Mouse (Mus musculus) spleen, adult 2 months (tissue): Measurements from ENCODE around the gene Dse. TPM values are rescaled to one million over a fixed set of nuclear protein-coding genes. Genes with fewer than 3 reads are reported as not detected.

ENCODE experiments used
- DNase-seq, 2 experiments: peaks; one replicate each; pipeline versions ENCODE4 v3.0.0 to v3.0.0-alpha.2; 2012 to 2021; ENCODE audit warnings: low spot score in 2 of 2, low read depth in 1 of 2
- H3K27ac ChIP-seq: fragments of 200-500 bp; 2 replicates; pipeline ENCODE4 v1.5.1; 2012; ENCODE audit warnings: low read length, inconsistent platforms; ENCODE audit not compliant: insufficient read depth
- H3K27me3 ChIP-seq: fragments of 200-500 bp; 2 replicates; pipeline ENCODE4 v1.6.1; 2012; ENCODE audit warnings: mild to moderate bottlenecking, moderate library complexity, low read length, inconsistent platforms; ENCODE audit not compliant: control insufficient read depth, insufficient read depth
- H3K36me3 ChIP-seq: fragments of 200-500 bp; 2 replicates; pipeline ENCODE4 v1.6.1; 2012; ENCODE audit warnings: mild to moderate bottlenecking, low read length, inconsistent platforms; ENCODE audit not compliant: control insufficient read depth, insufficient read depth
- H3K4me1 ChIP-seq: fragments of 200-500 bp; 2 replicates; pipeline ENCODE4 v1.6.1; 2011; ENCODE audit warnings: inconsistent platforms; ENCODE audit not compliant: control insufficient read depth, insufficient read depth, insufficient read length
- H3K4me3 ChIP-seq: fragments of 200-500 bp; 2 replicates; pipeline ENCODE4 v1.5.1; 2011; ENCODE audit warnings: mild to moderate bottlenecking, inconsistent platforms; ENCODE audit not compliant: insufficient read depth, insufficient read length; ENCODE audit errors: extremely low read depth
- CTCF ChIP-seq: fragments of 200-500 bp; IDR thresholded peaks from 2 replicates; pipeline ENCODE4 v1.5.1; 2011; ENCODE audit warnings: mild to moderate bottlenecking, inconsistent platforms; ENCODE audit not compliant: insufficient read depth, insufficient read length, insufficient replicate concordance; ENCODE audit errors: extremely low read depth
- POLR2A ChIP-seq: fragments of 200-500 bp; IDR thresholded peaks from 2 replicates; pipeline ENCODE4 v1.6.1; 2011; ENCODE audit warnings: low read depth, low read length, inconsistent platforms
- WGBS: fragments of 180-500 bp; shearing (Covaris S2); methylation state at CpG from one replicate; pipeline ENCODE4 v1.1.7; 2018; 5-methylcytosine and 5-hydroxymethylcytosine counted together
- polyA plus RNA-seq: library from polyadenylated mRNA; depleted of rRNA; stranded (reverse); fragments of >200 nt; gene quantifications from 2 replicates; pipeline ENCODE4 v1.2.3, GENCODE M21; 2012; rRNA removed

Dse gene
- polyA plus RNA-seq, 1 experiment: 12.9 TPM

DNA sequence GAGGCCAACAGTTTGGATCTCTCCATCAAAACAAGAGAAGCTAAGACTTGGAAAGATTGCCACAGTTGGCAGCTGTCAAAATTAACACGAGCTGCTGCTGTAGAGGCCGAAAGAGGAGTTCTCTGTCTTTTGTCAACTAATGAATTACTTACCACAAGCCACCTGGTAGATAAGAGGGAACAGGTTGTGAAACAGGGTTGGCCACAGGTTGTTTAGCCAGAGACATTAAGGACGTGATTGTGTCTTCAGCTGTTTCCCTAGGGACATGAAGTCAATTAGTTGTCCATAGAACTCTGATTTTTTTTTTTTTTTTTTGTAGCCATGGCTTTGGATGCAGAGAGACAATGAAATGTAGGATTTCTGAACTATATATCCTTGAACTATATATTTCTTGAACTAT, 90.4 kb downstream of the Dse start:
- WGBS: 40% methylated on average over 3 of the region's 3 CpGs
- peaks cover 15% of the 10 kb centered on the region for H3K4me1 ChIP-seq
- H3K36me3 ChIP-seq: no peaks in the 10 kb centered on the region
- no peak overlapping the region for H3K4me3 ChIP-seq
- TF ChIP-seq CTCF (no peak), POLR2A (no peak)
- no peak for DNase-seq
- H3K27me3 ChIP-seq: no peaks in the 10 kb centered on the region
- no peak overlapping the region for H3K27ac ChIP-seq

DNA sequence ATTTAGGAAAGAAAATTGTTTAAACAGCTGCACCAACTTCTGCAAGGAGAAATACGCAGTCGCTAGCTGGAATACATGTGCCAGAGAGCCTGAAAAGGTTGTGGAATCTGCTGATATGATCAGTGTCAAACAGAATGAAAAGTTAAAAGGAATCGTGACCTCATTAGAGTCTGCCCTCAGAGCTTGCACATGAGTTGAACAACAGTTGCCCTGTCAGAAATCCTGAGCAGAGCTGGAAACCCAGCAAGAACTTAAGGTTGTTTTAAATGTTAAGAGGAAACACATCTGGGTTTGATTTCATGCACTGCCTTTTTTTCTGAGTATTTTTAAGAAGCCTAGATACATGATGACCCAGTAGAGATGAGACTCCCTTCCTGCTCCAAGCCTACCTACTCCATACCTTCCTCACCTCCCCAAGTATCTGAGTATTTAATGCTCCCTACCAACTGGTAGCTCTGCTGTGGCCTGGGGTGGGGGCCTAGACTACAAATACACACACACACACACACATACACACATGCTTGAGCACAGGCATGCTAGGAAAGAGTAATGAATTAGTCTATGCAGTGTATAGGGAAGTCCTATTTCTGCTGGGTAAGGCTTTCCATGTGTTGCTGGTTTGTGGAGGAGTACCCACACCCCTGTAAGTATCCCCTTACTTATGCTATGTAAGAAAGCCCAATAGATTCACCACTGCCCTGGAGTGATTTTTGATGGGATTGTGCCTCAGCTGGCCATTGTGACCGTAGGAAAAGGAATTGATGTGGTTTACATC, 95.4 kb downstream of the Dse start:
- H3K27ac ChIP-seq: no peak overlapping the region
- no peaks in the 10 kb centered on the region for H3K36me3 ChIP-seq
- H3K27me3 ChIP-seq: no peaks in the 10 kb centered on the region
- no peak overlapping the region for H3K4me3 ChIP-seq
- peaks cover 4% of the 10 kb centered on the region; the same call in 1 of the 2 replicates for H3K4me1 ChIP-seq
- no peak for DNase-seq
- TF ChIP-seq CTCF (no peak), POLR2A (no peak)
- 80% methylated on average over 4 of the region's 4 CpGs for WGBS

DNA sequence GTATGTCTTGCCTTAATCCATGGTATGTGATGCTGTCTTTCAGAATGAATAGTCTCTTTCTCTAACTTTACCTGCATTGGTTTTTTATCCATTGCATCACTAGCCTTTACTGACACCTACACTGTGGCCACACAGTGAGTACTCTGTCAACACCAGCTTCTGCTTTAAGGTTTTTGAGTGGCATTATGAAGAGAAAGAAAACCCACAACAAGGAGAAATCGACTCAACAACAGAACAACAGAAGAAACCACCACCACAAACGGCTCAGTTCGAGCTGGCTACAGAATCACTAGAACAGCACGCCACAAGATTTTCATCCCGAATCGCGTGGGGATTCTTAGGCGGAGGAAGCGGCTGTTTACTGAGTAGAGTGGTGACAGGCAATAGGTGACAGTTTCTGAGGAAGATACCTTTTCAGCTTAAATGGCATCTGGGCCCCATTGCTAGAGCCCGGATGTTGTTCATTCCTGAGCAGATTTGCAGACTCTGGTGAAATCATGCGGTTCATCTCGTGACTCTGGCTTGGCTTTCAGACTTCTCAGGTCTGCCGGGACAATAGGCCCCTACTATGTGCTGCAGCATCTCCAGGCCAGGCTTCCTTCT, 96.6 kb downstream of the Dse start:
- no peak overlapping the region for H3K4me3 ChIP-seq
- H3K27ac ChIP-seq: peak overlapping the region; percentile 69
- TF ChIP-seq POLR2A (no peak), CTCF (no peak)
- H3K36me3 ChIP-seq: no peaks in the 10 kb centered on the region
- H3K4me1 ChIP-seq: no peaks in the 10 kb centered on the region; the same call in 1 of the 2 replicates
- peak in 1 of 2 experiments; percentile 48 for DNase-seq
- WGBS: 61% methylated on average over 13 of the region's 13 CpGs
- H3K27me3 ChIP-seq: no peaks in the 10 kb centered on the region

Other genes starting within 250 kb of the Dse start
- gene Rwdd1, start 188.1 kb downstream of the Dse start, polyA plus RNA-seq: 19.3 and 33.1 TPM in 2 replicates
- gene Trappc3l, start 170.1 kb downstream of the Dse start, polyA plus RNA-seq: not detected in 2 replicates
- gene Calhm4, start 163.4 kb downstream of the Dse start, polyA plus RNA-seq: not detected in 2 replicates
- gene Calhm5, start 111.2 kb downstream of the Dse start, polyA plus RNA-seq: 0.19 and 0.27 TPM in 2 replicates
- 32.0 and 46.3 TPM in 2 replicates for gene Calhm6, start 79.7 kb downstream of the Dse start, polyA plus RNA-seq
- 19.5 and 24.6 TPM in 2 replicates for gene Tspyl1, start 74.5 kb upstream of the Dse start, polyA plus RNA-seq
- gene Tspyl4, start 89.7 kb upstream of the Dse start, polyA plus RNA-seq: 4.0 TPM in 2 replicates
- not detected in 2 replicates for gene Col10a1, start 182.3 kb upstream of the Dse start, polyA plus RNA-seq
- 5.5 and 5.7 TPM in 2 replicates for gene Nt5dc1, start 210.8 kb upstream of the Dse start, polyA plus RNA-seq